Mouse (Mus musculus): ENCODE measurements around the gene Tmed5.

Gene Tmed5

GRCm38 (mm10) chr5:108076241-108076640 lies 56.2 kb downstream of the Tmed5 start:
- no peak for TF ChIP-seq GATA4 (IDR thresholded peaks at IDR 0.05; ENCODE audit: insufficient replicate concordance, low read length)

GRCm38 (mm10) chr5:108072301-108072700 lies 60.1 kb downstream of the Tmed5 start:
- TF ChIP-seq GATA4 (IDR thresholded peaks at IDR 0.05; ENCODE audit: insufficient replicate concordance, low read length) = no peak

- peak; percentile 91; the same call in 1 of the 2 replicates for TF ChIP-seq GATA4 (IDR thresholded peaks at IDR 0.05; ENCODE audit: insufficient replicate concordance, low read length)
Observed at GRCm38 (mm10) chr5:108065465-108066411, 66.7 kb downstream of the Tmed5 start, which contains the start of gene Mtf2. TSS of gene Mtf2 (plus strand) at chr5:108065674.

GRCm38 (mm10) chr5:108060413-108060812 lies 72.0 kb downstream of the Tmed5 start:
- no peak for TF ChIP-seq GATA4 (IDR thresholded peaks at IDR 0.05; ENCODE audit: insufficient replicate concordance, low read length)

Data from liver, adult (tissue).